In the genomic region with DNA sequence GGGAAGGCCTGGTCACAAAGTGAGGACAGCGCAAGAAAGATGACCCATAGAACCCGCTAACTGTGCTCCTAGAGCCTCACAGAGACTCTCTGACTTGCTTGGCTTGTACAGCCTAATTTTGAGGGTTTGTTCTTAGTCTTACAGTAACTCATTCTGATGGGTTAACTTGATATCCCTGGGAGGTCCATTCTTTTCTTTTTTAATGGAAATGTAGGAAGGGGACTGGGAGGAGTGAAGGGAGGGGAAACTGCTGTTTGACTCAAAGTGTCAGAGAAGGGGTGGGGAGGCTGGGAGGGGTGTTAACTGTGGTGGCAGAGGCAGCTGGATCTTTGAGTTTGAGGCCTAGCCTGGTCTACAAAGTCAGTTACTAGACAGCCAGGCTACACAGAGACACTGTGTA, we compare ENCODE assay signal across 25 mouse cellular contexts. TPM values are rescaled to one million over a fixed set of nuclear protein-coding genes. Genes with fewer than 3 reads are reported as not detected.
"Had no signal": no experiment of that assay in that cellular context is flagged by ENCODE, and none has a peak within 500 bp of the region (broad histone marks: within the 10 kb centered on the region; RNA-seq: fewer than 3 reads in every experiment).

No protein-coding gene starts in this region.

- ATAC-seq: midbrain, embryonic 13.5 days; midbrain, embryonic 15.5 days had no signal

- H3K4me2 ChIP-seq: lung, embryonic 14.5 days; midbrain, embryonic 11.5 days; midbrain, embryonic 13.5 days; midbrain, embryonic 15.5 days; neural tube, embryonic 13.5 days; neural tube, embryonic 15.5 days; stomach, embryonic 15.5 days had no signal

- DNase-seq: lung, adult 18-20 months; lung, embryonic 14.5 days; lung, postnatal 10 days; lung, postnatal 4 days; retina, postnatal 1 day; right cerebral cortex, adult 18-20 months; right cerebral cortex, postnatal 14 days; spleen, adult 18-20 months; thymus, adult 2 months; thymus, postnatal 14 days; thymus, postnatal 36 days had no signal

- H3K4me3 ChIP-seq: midbrain, embryonic 13.5 days; midbrain, embryonic 15.5 days; myocyte; neural tube, embryonic 13.5 days; neural tube, embryonic 15.5 days; stomach, embryonic 15.5 days had no signal

- H3K27me3 ChIP-seq: midbrain, embryonic 13.5 days; midbrain, embryonic 15.5 days; neural tube, embryonic 13.5 days; neural tube, embryonic 15.5 days; stomach, embryonic 15.5 days had no signal

- H3K27ac ChIP-seq: liver, embryonic 14.5 days; midbrain, embryonic 13.5 days; midbrain, embryonic 15.5 days; neural tube, embryonic 13.5 days; neural tube, embryonic 15.5 days; stomach, embryonic 15.5 days; stomach, postnatal 0 days had no signal

- H3K9ac ChIP-seq: liver, embryonic 14.5 days; lung, embryonic 14.5 days; midbrain, embryonic 13.5 days; midbrain, embryonic 15.5 days; neural tube, embryonic 13.5 days; neural tube, embryonic 15.5 days; stomach, embryonic 15.5 days had no signal

- H3K4me1 ChIP-seq: midbrain, embryonic 13.5 days; midbrain, embryonic 15.5 days; neural tube, embryonic 13.5 days; neural tube, embryonic 15.5 days; stomach, embryonic 15.5 days had no signal

- H3K9me3 ChIP-seq: midbrain, embryonic 13.5 days; midbrain, embryonic 15.5 days; neural tube, embryonic 13.5 days; neural tube, embryonic 15.5 days; stomach, embryonic 15.5 days had no signal

RNA-seq across cellular contexts. Expression of a gene that starts 54.5 kb away (rescaled TPM):
- polyA plus RNA-seq: liver, embryonic 14.5 days; liver, embryonic 16.5 days; lung, embryonic 14.5 days; lung, embryonic 16.5 days; midbrain, embryonic 11.5 days; midbrain, embryonic 13.5 days; midbrain, embryonic 15.5 days; myocyte; neural tube, embryonic 11.5 days; neural tube, embryonic 13.5 days; neural tube, embryonic 15.5 days; small intestine, adult 2 months; stomach, embryonic 15.5 days; stomach, postnatal 0 days; testis, adult 2 months; thymus, adult 2 months had no signal
